Mouse (Mus musculus) ovary, postnatal 36 days (tissue): Measurements from ENCODE around the gene Hist1h2ak.
"Not testable (repeated sequence)": the region's sequence is repeated elsewhere in the genome, so short reads cannot be mapped to it uniquely, and the experiment has no call there.

ENCODE experiments used
- DNase-seq: peaks from one replicate; pipeline ENCODE4 v3.0.0; 2022; ENCODE audit warnings: low spot score, mixed read lengths

Hist1h2ak gene

DNA sequence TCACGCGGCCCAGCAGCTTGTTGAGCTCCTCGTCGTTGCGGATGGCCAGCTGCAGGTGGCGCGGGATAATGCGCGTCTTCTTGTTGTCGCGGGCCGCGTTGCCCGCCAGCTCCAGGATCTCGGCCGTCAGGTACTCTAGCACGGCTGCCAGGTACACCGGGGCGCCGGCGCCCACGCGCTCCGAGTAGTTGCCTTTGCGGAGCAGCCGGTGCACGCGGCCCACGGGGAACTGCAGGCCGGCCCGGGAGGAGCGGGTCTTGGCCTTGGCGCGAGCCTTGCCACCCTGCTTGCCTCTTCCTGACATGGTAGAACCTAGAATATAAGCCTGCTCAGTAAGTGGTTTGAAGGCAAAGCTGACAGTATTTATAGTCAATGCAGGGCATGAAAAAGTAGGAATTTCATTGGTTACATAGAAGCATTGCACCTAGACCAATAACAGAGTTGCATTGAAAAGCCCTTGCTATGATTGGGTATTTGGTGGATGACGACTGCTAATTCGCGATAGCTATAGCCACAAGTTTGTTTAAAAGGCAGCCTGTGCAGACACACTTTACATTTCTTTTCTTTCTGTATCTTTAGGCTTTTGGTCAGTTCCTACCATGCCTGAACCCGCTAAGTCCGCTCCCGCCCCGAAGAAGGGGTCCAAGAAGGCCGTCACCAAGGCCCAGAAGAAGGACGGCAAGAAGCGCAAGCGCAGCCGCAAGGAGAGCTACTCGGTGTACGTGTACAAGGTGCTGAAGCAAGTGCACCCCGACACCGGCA lies at the start of gene Hist1h2ak, which contains the start of gene Hist1h2bn:
TSS of gene Hist1h2ak (minus strand) at position 304 of the 762 bp plus-strand sequence.
TSS of gene Hist1h2bn (plus strand) at position 600 of the 762 bp plus-strand sequence.
- peak; percentile 58 for DNase-seq

DNA sequence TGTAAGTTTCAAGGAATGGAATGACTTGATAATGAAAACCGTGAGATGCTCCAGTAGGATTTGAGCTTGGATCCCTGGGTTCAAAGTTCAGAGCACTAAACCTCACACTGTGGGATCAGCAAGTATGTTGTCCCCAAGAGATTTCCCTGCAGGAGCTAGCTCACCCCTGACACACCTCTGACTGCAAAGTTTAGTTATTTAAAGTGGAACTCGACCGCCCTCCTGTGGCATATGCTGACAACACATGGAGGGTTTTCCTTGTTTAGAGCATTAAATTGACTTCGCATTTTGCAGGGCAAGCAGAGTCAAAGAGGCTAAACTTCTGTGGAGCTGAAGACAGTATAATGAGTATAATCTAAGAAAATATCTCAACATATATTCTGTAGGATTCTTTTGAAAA lies 49.4 kb upstream of the Hist1h2ak start:
- DNase-seq: not testable (repeated sequence)

DNA sequence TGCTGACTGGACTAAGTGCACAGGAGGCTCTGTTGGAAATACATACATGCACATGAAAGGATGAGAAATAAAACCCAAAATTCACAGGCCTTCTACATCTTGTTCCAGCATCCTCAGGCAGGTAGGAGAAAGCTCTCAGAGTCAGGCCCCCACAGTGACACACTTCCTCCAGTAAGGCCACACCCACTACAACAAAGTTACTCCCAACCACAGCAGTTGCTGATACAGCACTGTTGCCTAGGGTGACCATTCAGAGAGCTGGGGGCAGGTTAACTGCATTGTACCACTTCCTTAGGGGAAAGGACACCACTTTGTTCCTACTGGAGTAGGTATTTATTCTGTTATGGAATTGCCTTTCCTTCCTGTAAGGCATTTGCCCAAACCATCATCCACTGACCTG lies 43.5 kb upstream of the Hist1h2ak start:
- DNase-seq: not testable (repeated sequence)

DNA sequence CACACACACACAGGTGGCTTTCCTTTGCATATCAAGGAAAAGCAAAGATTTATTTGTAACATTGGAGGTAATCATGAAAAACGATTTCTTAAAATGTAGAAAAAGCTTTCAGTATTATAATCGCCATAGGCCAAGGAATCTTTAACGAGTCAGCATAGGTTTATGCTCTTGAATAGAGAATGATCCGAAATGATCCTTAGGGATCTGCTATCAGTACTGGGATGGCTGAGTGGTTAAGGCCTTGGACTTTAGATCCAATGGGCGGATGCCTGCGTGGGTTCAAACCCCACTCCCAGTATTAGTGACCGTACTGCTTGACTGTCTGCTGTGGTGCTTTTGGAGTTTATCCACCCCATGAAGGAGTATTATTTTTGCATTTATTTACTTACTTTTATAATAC lies 42.0 kb upstream of the Hist1h2ak start:
- DNase-seq: no peak

DNA sequence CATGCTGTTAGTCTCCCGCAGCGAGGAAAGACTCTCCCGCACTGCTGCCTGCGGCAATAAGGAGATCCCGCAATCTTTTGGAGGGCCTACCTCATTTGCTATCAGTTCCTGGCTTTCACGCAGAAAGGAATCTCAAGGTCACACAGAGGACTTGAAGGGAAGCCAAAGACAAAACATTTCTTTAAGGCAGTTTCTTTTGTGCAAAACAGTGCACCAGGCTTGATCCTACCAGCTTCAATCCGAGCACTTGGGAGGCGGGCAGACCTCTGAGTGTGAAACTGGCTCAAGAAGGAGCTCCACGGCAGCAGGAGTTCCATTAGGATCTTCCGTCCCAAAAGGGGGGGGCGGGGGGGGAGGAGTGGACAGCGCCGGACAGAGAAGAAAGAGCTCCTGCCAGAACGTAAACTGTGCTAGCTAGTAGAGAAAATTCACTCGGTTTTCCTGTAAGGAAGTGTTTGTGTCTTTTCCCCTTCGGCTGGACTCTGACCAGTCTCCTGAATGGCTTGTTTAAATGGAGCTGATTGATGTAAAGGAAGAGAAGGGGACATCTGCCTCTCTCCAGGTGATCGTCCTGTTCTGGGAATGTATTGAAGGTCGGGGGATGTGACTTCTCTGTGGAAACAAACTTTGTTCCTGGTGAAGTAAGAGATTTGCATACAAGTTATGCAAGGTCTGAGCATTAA lies 37.1 kb upstream of the Hist1h2ak start:
- DNase-seq: peak; percentile 22

DNA sequence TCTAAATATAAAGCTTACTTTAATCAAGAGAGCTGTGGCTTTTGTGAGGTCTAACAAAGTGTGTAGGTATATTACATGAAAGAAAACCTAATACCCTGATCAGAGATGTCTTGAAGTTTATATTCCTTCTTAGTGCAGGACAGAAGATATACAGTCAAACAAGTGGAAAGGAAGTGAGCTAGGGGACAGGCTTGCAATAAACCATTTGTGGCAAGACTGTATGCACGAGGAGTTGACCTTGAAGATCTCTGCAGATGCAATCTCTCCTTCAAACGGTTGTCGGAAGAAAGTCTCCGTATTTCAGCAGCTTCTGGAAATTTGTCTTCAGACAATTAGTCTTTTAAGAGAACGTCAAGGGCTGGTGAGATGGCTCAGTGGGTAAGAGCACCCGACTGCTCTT lies 36.3 kb upstream of the Hist1h2ak start:
- no peak for DNase-seq

DNA sequence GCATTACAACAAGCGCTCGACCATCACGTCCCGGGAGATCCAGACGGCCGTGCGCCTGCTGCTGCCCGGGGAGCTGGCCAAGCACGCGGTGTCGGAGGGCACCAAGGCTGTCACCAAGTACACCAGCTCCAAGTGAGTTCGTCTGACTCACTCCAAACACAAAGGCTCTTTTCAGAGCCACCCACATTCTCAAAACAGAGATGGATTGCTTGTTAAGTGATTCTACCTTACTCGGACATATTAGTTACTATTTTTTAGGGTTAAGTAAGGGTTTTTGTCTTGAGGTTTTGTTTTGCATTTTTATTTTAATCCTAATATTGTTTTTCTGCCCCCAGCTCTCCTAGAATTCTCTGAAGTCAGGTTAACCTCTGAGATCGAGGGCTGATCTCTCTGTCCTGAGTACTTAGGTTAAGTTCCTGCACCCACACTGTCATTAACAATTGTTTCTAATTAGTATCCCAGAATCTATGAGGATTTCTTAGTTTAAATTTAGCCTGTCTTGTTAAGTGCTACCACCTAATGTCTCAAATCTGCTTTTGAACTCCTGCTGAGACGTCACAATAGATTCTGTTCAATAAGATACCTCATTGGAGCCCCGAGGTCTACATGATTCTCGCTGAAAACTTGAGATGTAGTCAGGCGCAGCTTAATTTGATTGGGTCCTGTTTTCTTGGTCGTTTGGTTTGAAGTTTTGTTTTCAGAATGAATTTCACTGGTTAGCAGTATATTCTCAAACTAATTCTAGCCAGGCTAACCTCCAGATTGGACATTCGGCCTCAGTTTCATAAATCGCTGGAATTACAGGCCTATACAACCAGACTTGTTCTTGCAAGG lies 34.4 kb upstream of the Hist1h2ak start:
- no peak for DNase-seq

DNA sequence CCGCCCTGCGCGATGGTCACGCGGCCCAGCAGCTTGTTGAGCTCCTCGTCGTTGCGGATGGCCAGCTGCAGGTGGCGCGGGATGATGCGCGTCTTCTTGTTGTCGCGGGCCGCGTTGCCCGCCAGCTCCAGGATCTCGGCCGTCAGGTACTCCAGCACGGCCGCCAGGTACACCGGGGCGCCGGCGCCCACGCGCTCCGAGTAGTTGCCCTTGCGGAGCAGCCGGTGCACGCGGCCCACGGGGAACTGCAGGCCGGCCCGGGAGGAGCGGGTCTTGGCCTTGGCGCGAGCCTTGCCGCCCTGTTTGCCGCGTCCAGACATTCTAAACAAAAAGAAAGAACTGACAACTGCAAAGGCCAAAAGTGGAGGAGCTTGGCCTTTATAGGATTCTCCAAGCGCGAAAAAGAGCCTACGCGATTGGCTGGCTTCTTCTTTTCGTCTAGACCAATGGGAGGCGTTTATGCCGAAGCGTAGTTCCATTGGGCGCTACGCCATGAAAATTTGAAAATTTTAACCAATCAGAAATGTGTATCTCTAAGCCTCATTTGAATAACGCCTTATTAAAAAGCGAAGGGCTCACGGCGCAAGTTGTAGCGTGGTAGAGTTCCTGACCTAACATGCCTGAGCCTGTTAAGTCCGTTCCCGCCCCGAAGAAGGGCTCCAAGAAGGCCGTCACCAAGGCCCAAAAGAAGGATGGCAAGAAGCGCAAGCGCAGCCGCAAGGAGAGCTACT lies 33.4 kb upstream of the Hist1h2ak start, which contains the start of the genes Hist1h2an and Hist1h2bp:
TSS of gene Hist1h2an (minus strand) at position 320 of the 731 bp plus-strand sequence.
TSS of gene Hist1h2bp (plus strand) at position 563 of the 731 bp plus-strand sequence.
- DNase-seq: peak; percentile 75

DNA sequence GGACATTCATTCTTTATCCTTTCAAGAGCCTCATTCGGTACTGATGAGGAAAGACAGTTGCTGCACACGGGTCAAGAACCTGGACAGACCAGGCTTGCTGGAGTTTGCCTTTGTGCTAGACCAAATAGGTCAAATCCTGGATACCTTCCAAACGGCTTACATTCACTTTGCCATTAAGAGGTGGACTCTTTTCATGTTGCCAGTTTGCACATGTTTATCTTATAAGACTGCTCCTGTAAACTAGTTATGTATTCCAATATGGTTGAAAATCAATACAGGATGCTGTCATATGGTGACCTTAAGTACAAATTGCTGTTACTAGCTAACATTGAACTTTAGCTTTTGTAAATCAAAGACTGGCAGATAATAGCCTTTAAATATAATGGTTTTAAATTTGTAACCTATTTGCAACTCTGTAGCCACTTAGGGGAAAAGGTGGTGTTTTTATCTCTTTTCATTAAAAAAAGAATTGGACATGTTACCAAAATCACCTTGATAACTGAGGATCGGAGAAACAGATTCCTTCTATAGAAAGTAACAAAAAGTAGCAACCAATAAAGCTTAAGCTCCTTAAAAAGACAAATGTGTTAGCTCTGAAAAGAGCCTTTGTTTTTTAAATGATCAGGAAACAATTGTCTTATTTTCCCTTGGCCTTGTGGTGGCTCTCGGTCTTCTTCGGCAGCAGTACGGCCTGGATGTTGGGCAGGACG lies 32.7 kb upstream of the Hist1h2ak start:
- no peak for DNase-seq

DNA sequence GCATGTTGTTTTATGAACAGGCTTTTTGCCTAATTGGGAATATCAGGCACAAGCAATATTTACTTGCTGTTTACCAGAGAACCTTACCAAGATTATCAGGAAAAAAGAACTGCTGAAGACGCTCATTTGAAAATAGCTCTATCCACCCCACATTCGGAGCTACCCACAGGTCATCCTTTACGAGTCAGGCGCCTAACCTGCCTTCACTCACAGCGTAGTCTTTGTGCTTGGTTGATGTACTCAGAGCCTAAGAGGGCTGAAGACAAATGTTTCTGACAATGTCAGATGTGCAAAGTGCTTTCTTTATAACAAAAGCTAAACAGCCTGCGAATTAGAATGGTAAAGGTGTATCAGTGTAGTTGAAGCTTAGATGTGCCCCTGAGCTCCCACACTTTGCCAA lies 30.7 kb upstream of the Hist1h2ak start:
- DNase-seq: no peak

DNA sequence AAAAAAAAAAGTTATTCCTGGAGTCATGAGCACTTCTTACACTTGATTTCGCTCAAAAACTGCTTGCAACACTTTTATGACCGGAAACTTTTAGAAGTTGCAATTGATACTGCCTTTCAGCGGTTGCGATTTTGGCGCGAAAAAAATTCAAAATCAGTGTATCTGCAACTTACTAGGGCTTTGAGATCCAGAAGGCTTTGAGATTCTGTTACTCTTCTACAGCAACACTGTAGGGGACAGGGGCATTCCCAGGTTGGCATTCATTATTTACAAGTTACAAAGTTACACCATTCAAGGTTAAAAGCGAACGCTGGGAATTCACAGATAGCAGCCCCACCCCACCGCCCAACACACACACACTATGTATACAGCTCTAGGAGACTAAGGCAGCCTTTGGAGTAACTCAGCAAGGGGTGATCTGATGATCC lies 30.1 kb upstream of the Hist1h2ak start:
- no peak for DNase-seq

DNA sequence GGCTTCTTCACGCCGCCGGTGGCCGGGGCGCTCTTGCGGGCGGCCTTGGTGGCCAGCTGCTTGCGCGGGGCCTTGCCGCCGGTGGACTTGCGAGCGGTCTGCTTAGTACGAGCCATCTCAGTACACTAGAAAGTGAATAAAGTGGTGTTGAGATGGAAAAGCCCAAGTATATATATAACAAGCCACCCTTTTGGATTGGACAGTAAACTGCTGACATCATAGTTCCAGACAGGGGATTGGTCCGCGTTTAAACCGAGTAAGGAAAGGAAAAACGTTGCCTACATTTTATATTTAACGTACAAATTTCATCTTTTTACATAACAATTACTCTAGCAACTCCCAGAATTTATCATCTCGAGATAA lies 29.6 kb upstream of the Hist1h2ak start, which contains the start of gene Hist1h3i:
TSS of gene Hist1h3i (minus strand) at position 116 of the 363 bp plus-strand sequence.
- peak; percentile 43 for DNase-seq

DNA sequence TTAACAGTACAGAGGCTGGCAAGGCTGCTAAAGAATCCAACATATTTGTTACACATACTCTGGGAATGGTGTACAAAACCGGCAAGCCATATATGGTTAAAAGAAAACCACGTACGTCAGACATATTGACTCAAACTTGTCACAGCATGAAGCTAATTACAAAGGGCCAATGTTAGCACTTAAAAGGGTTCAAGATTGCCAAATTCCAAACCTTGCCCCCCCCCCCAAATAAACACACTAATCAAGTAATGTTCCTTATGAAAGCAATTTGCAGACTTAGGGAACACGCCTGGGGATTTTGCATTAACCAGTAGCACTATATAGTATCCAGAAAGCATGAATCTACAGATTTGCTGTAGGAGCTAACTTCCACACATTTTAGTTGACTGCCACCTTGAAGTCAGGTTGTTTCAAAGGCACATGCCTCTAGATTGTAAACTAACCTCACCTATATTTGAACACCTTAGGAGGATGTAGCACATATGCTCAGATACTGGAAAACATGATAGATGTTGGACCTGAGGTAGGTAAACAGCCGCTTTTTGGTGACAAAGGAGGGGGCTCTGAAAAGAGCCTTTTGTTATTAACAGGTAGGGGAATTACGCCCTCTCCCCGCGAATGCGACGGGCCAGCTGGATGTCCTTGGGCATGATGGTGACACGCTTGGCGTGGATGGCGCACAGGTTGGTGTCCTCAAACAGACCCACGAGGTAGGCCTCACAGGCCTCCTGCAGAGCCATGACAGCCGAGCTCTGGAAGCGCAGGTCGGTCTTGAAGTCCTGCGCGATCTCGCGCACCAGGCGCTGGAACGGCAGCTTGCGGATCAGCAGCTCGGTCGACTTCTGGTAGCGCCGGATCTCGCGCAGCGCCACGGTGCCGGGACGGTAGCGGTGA lies 29.0 kb upstream of the Hist1h2ak start:
- peak; percentile 15 for DNase-seq

DNA sequence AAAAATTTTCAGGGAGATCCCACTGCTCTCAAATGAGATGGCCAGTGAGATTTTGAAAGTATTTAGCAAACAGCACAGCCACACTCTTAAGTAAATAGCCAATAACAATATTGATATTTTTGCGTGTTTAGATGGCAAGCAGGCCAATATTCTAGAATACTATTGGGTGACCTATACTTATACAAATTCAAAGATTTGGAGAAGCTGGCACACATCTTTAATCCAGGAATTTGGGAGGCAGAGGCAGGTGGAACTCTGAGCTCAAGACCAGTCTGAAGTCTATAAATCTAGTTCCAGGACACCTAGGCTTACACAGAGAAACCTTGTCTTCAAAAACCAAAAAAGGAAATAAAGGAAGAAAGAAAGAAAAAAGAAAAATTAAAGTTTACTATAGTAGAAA lies 28.0 kb upstream of the Hist1h2ak start:
- no peak for DNase-seq

DNA sequence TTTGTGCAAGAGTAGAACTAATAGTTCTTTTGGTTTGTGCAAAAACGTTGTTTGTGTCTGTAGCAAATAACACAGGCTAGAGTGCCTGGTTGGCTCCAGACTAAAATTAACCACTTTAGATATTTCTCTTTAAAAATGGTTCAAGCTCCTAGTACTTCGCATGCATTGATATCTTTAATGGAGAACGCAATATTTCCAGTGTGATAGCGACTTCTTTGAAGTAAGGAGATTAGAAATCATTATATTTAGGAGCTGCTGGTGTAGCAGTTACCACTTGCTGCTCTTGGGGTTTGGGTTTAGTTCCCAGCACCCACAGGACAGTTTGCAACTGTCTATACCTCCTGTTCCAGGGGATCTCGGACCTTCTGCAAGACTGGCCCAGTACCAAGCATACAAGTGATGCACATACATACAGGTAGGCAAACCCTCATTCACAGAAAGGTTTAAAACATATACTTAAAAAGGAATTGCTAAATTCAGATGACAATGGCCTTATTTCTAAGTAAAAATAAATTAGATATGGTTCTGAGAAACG lies 27.5 kb upstream of the Hist1h2ak start:
- DNase-seq: no peak

DNA sequence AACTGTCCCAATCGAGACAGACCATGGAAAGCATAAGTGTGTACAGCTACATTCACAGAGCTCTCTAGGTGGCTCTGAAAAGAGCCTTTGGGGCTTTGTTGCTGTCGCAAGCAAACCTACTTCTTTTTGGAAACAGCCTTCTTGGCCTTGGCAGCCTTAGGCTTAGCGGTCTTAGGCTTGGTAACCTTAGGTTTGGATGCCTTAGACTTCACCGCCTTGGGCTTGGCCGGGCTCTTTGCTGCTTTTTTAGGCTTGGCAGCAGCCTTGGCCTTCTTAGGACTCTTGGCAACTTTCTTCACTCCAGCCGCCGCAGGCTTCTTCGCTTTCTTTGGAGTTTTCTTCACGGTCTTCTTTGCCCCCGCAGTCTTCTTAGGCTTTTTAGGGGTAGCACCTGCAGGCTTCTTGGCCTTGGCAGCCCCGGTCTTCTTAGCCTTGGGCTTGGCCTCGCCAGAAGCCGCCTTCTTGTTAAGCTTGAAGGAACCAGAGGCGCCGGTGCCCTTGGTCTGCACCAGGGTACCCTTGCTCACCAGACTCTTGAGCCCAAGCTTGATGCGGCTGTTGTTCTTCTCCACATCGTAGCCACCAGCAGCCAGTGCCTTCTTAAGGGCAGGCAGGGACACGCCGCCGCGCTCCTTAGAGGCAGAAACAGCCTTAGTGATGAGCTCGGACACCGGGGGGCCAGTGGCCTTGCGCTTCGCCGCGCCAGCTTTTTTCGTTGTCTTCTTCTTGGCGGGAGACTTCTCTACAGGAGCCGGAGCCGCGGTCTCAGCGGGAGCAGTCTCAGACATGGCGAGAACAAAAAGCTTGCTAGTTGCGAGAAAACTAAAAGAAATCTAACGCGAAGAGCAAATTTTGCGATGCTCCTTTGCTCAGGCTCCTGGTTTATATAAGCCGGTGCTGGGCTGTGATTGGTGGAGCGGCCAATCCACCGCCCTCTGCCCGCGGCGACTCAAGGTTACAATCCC lies 26.4 kb upstream of the Hist1h2ak start, which contains the start of gene Hist1h1b:
TSS of gene Hist1h1b (minus strand) at position 859 of the 965 bp plus-strand sequence.
- DNase-seq: peak; percentile 71

DNA sequence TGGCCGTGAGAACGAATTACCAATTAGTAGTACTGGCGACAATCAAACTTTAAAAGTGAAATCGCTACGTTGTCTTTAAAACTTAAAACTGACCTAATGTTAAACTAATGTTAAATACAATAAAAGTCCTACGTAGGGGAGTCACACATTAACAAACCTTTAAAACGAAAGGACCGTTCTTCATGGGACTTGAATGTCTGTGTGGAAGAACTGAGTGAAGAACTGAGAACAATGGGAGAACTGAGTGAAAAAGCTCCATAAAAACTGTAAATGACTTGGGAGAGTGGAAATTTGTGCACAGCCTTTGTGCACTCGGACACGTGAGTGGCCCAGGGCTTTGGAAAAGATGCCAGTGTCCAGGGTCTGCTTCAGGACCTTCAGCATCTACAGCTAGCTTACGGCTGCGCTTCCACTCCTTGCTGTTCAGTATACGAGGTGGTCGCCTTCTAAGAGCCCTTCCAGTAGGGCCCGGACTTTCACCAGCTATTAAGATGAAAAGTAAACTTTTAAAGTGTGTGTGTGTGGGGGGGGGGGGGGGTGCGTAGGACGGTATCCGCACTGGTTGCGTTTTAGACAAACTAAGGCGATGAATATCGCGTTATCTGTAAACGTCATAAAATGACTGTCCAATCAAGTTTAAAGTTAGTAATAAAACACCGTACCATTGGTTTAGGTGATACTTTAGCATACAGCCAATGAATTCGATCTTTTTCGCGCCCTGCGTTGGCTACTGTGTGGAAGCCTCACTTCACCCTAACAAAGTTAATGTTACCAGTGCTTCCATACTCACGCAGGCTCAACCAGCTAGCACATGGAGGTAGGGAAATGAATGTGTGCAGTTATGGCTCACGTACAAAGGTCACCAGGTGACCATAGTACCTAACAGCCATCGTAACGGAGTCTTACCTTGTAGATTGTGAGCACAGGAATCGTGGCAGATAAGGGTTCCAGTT lies 25.5 kb upstream of the Hist1h2ak start:
- peak; percentile 54 for DNase-seq
